Mouse (Mus musculus): ENCODE measurements around the gene Lefty1.

DNA sequence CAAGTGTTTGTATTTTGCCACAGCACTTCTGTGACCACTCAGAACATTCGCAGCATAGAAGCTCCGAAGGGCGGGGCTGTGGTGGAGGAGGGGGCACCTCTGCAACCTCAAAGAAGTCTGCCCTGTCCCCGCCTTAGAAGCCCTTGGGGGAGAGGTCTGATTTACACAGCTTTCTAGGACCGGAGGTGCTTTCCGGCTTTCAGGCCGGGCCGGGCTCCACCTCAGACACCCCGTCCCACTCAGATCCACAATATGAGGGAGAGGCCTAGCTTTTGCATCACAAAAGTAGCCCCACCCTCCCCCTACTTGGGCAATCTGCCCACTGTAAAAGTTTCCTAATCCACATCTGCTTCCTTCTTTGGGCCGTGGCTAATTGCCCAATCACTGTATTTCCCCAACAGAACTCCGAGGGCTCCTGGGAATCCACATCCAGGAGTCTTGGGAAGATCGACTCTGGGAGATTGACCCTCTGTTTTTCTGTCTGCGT, 46.2 kb upstream of the Lefty1 start:
- TF ChIP-seq POLR2A (IDR thresholded peaks at IDR 0.05; ENCODE audit: borderline replicate concordance, control insufficient read depth, low read depth, low read length) (peak; percentile 24; the same call in 1 of the 2 replicates), CTCF (IDR thresholded peaks at IDR 0.05; ENCODE audit: control insufficient read depth, insufficient read depth, low read length) (no peak)

All from bone marrow, adult 2 months (tissue).